Mouse (Mus musculus) testis, adult 2 months (tissue): ENCODE results near the gene Glg1. TPM values are rescaled to one million over a fixed set of nuclear protein-coding genes. Genes with fewer than 3 reads are reported as not detected.

Experiments
- H3K27ac ChIP-seq: fragments of 200-500 bp; 2 replicates; pipeline ENCODE4 v1.5.1; 2012; ENCODE audit warnings: low read depth, low read length; ENCODE audit not compliant: control insufficient read depth, insufficient read depth
- H3K27me3 ChIP-seq: fragments of 200-500 bp; 2 replicates; pipeline ENCODE4 v1.6.1; 2012; ENCODE audit warnings: mild to moderate bottlenecking, low read length, moderate library complexity; ENCODE audit not compliant: control insufficient read depth, insufficient read depth
- H3K36me3 ChIP-seq: fragments of 200-500 bp; 2 replicates; pipeline ENCODE4 v1.6.1; 2012; ENCODE audit warnings: mild to moderate bottlenecking, low read length; ENCODE audit not compliant: control insufficient read depth, insufficient read depth
- H3K4me1 ChIP-seq: fragments of 200-500 bp; 2 replicates; pipeline ENCODE4 v1.6.1; 2012; ENCODE audit warnings: low read length; ENCODE audit not compliant: control insufficient read depth, insufficient read depth
- H3K4me3 ChIP-seq: fragments of 200-500 bp; 2 replicates; pipeline ENCODE4 v1.5.1; 2012; ENCODE audit warnings: low read depth, mild to moderate bottlenecking, low read length, moderate library complexity, mixed read lengths; ENCODE audit not compliant: control insufficient read depth
- CTCF ChIP-seq: fragments of 200-500 bp; IDR thresholded peaks from 2 replicates; pipeline ENCODE4 v1.5.1; 2012; ENCODE audit warnings: low read depth, mild to moderate bottlenecking, inconsistent platforms, low read length, moderate library complexity; ENCODE audit not compliant: control insufficient read depth, insufficient read depth, insufficient replicate concordance
- POLR2A ChIP-seq: fragments of 200-500 bp; IDR thresholded peaks from 2 replicates; pipeline ENCODE4 v1.6.1; 2012; ENCODE audit warnings: low read depth, mild to moderate bottlenecking, inconsistent platforms, low read length, moderate library complexity; ENCODE audit not compliant: control insufficient read depth
- polyA plus RNA-seq: library from polyadenylated mRNA; depleted of rRNA; stranded (reverse); fragments of >200 nt; gene quantifications from 2 replicates; pipeline ENCODE4 v1.2.3, GENCODE M21; 2012

Glg1 gene
- polyA plus RNA-seq, 1 experiment: 13.4 TPM

GRCm38 (mm10) chr8:111246287-111246830 lies 12.7 kb downstream of the Glg1 start:
- TF ChIP-seq CTCF (no peak), POLR2A (no peak)
- no peak overlapping the region for H3K27ac ChIP-seq

DNA sequence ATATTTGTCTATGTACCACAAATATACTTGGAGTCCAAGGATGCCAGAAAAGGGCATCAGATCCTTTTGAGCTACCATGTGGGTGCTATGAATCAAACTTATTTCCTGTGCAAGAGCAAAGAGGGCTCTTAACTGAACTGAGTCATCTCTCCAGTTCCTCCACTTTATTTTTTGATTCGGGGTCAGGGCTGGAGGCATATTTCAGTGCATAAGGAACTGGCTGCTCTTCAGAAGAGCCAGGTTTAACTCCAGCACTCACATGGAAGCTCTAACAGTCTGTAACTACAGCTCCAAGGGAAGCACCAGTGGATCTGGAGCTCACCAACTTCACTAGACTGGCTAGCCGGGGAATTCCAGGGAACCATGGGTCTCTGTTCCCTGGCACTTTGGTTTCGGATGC lies 21.7 kb downstream of the Glg1 start:
- Histone ChIP-seq H3K27me3 (no peaks in the 10 kb centered on the region), H3K4me1 (peaks cover 3% of the 10 kb centered on the region; the same call in 1 of the 2 replicates), H3K4me3 (no peak overlapping the region), H3K36me3 (no peaks in the 10 kb centered on the region), H3K27ac (no peak overlapping the region)
- TF ChIP-seq POLR2A (no peak), CTCF (no peak)

More at GRCm38 (mm10) chr8:111246287-111246830, 12.7 kb downstream of the Glg1 start:
- Histone ChIP-seq H3K27me3 (no peaks in the 10 kb centered on the region), H3K36me3 (no peaks in the 10 kb centered on the region), H3K4me3 (no peak overlapping the region), H3K4me1 (no peaks in the 10 kb centered on the region)

GRCm38 (mm10) chr8:111233730-111234129 lies 25.3 kb downstream of the Glg1 start:
- no peaks in the 10 kb centered on the region for H3K36me3 ChIP-seq
- no peak for TF ChIP-seq POLR2A
- TF ChIP-seq CTCF: no peak
- peaks cover 3% of the 10 kb centered on the region; the same call in 1 of the 2 replicates for H3K4me1 ChIP-seq
- H3K27ac ChIP-seq: no peak overlapping the region
- no peaks in the 10 kb centered on the region for H3K27me3 ChIP-seq
- no peak overlapping the region for H3K4me3 ChIP-seq

DNA sequence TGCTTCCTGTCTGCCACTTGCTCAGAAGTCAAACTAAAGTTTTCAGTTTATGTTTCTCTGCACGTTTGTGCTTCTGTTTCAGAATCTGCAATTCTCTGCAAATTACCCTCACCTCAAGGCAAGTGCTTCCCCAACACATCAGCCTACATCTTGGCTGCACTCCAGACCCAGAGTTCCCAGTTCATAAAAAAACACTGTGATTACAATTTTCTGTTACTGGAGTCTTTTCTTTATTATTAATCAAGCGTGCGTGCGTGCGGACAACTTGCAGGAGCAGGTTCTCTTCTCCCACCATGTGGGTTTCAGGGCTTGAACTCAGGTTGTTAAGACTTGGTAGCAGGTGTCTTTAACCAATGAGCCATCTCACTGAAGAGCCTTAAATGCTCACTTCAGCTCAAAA lies 34.9 kb downstream of the Glg1 start:
- Histone ChIP-seq H3K4me3 (no peak overlapping the region), H3K4me1 (no peaks in the 10 kb centered on the region), H3K36me3 (no peaks in the 10 kb centered on the region), H3K27me3 (no peaks in the 10 kb centered on the region), H3K27ac (no peak overlapping the region)
- TF ChIP-seq CTCF (no peak), POLR2A (no peak)

DNA sequence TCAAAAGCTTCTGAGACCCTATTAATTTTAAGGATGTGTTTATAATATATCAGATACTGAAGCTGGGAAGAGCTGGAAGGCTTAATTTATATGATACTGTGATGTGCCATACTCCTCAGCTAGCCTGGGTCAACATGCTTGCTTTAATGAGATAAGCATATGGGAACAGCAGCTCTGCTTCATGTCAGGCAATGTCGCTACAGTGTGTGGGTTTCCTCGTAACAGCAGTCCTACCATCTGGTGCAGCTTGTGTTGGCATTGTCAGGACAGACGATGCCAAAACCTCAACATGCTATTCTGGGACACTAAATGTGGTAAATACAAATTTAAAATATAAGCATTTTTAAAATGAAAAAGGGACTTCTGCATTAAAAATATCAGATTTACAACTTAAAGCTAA lies 40.9 kb downstream of the Glg1 start:
- Histone ChIP-seq H3K4me3 (no peak overlapping the region), H3K27ac (no peak overlapping the region), H3K4me1 (no peaks in the 10 kb centered on the region), H3K27me3 (no peaks in the 10 kb centered on the region), H3K36me3 (no peaks in the 10 kb centered on the region)
- TF ChIP-seq POLR2A (no peak), CTCF (no peak)

GRCm38 (mm10) chr8:111213406-111213805 lies 45.6 kb downstream of the Glg1 start:
- Histone ChIP-seq H3K4me3 (no peak overlapping the region), H3K4me1 (no peaks in the 10 kb centered on the region), H3K36me3 (no peaks in the 10 kb centered on the region), H3K27ac (no peak overlapping the region), H3K27me3 (no peaks in the 10 kb centered on the region)
- TF ChIP-seq POLR2A (no peak), CTCF (no peak)

GRCm38 (mm10) chr8:111211180-111211579 lies 47.8 kb downstream of the Glg1 start:
- H3K36me3 ChIP-seq: no peaks in the 10 kb centered on the region
- no peaks in the 10 kb centered on the region for H3K4me1 ChIP-seq
- no peaks in the 10 kb centered on the region for H3K27me3 ChIP-seq
- TF ChIP-seq CTCF: no peak
- TF ChIP-seq POLR2A: no peak
- no peak overlapping the region for H3K4me3 ChIP-seq
- no peak overlapping the region for H3K27ac ChIP-seq
